Mouse (Mus musculus) heart, postnatal 0 days (tissue): ENCODE data around the gene Hras. TPM values are rescaled to one million over a fixed set of nuclear protein-coding genes. Genes with fewer than 3 reads are reported as not detected.

Source experiments
- ATAC-seq: fragments of 200-750 bp; cut with Nextera tagmentation; 2 replicates; pipeline ENCODE4 v1.8.0; 2017; ENCODE audit warnings: low read depth, moderate number of reproducible peaks, moderate library complexity; ENCODE audit not compliant: insufficient read depth
- DNase-seq: peaks from one replicate; pipeline ENCODE4 v3.0.0-alpha.2; 2016; ENCODE audit warnings: low spot score
- H3K27ac ChIP-seq: fragments of 300-500 bp; sonication (generic); 2 replicates; pipeline ENCODE4 v1.5.1; 2014; ENCODE audit warnings: low read depth, mild to moderate bottlenecking
- H3K27me3 ChIP-seq: fragments of 300-500 bp; sonication (generic); 2 replicates; pipeline ENCODE4 v1.6.1; 2014; ENCODE audit warnings: low read length, mixed read lengths; ENCODE audit not compliant: control insufficient read depth, insufficient read depth
- H3K36me3 ChIP-seq: fragments of 300-500 bp; sonication (generic); replicated peaks from 2 replicates; pipeline ENCODE4 v1.6.1; 2014; ENCODE audit warnings: low read length, mixed read lengths; ENCODE audit not compliant: control insufficient read depth, insufficient read depth
- H3K4me1 ChIP-seq: fragments of 300-500 bp; sonication (generic); 2 replicates; pipeline ENCODE4 v1.6.1; 2014; ENCODE audit warnings: antibody characterized with exemption; ENCODE audit not compliant: control insufficient read depth, insufficient read depth
- H3K4me2 ChIP-seq: fragments of 300-500 bp; sonication (generic); 2 replicates; pipeline ENCODE4 v1.6.1; 2014; ENCODE audit warnings: low read depth, mild to moderate bottlenecking, low read length, moderate library complexity
- H3K4me3 ChIP-seq: fragments of 300-500 bp; sonication (generic); 2 replicates; pipeline ENCODE4 v1.5.1; 2014; ENCODE audit warnings: low read depth, low read length
- H3K9ac ChIP-seq: fragments of 300-500 bp; sonication (generic); replicated peaks from 2 replicates; pipeline ENCODE4 v1.6.1; 2014; ENCODE audit warnings: low read depth, low read length, mixed read lengths
- H3K9me3 ChIP-seq: fragments of 300-500 bp; sonication (generic); replicated peaks from 2 replicates; pipeline ENCODE4 v1.6.1; 2016; ENCODE audit warnings: low read length; ENCODE audit not compliant: control insufficient read depth
- CTCF ChIP-seq: IDR thresholded peaks from 2 replicates; pipeline ENCODE4 v1.5.1; 2016; ENCODE audit warnings: antibody characterized with exemption, control low read depth, low read depth
- EP300 ChIP-seq: IDR thresholded peaks from 2 replicates; pipeline ENCODE4 v1.6.1; 2016; ENCODE audit warnings: antibody characterized with exemption, low read depth
- WGBS: fragments of 180-500 bp; shearing (Covaris S2); extraction: QIAGEN DNeasy Blood & Tissue Kit; methylation state at CpG from one replicate; pipeline ENCODE4 v1.1.7; 2014; 5-methylcytosine and 5-hydroxymethylcytosine counted together
- polyA plus RNA-seq: library from polyadenylated mRNA; unstranded; fragments of >200 nt; fragmentation: Nextera tagmentation; extraction: Ambion mirVana; gene quantifications from 2 replicates; pipeline ENCODE4 v1.2.1, GENCODE M21; 2015
- total RNA-seq: library from RNA; depleted of rRNA; stranded (reverse); fragments of >200 nt; gene quantifications from 2 replicates; pipeline ENCODE4 v1.2.3, GENCODE M21; 2014; ENCODE audit warnings: low replicate concordance

Gene Hras
- total and polyA plus RNA-seq, 2 experiments from 2014 or later, result 72.2 to 78.9 TPM

DNA sequence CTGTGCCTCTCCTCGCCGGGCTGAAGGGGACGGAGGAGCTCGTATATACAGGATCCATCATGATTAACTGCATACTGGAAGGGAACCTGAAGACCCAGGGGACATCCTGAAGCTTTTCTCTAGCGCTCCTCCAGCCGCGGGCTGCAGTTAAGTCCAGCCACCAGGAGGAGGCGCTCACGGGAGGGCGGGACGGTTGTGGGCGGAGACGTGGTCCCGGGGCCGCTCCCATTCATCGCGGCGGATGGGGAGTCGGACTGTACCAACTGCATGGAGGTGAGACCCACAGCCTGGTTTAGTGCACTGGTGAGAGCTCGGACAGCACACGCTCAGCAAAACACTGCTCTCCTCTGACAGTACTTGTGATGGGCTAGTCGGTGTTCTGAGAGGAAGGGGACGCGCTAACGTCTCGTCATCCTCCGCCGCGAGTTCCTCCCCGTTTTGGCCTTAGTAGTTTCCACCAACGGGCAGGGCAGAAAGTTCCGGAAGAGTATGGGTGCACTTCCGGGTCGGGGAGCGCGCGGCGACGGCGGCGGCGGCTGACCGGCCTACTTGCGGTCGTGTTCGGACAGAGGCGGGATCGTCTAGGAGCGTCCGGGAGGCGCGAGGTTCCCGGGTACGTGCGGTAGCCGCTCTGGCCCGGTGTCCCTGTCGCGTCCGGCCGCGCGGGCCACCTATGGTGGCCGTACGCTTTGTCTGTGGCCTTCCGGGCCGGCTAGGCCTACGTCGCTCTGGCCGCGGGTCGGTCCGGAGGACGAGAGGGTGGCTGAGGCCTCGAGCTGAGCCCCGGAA, 34.7 kb upstream of the Hras start, which contains the start of gene Phrf1:
Gene Phrf1 (plus strand): TSS at position 506 of the 789 bp plus-strand sequence.
- Histone ChIP-seq H3K4me3 (peak within 1 kb of the TSS; percentile 96), H3K27me3 (no peaks in the 10 kb centered on the region), H3K4me1 (peaks cover 17% of the 10 kb centered on the region), H3K36me3 (peaks cover 32% of the 10 kb centered on the region), H3K4me2 (peak within 1 kb of the TSS; percentile 89), H3K27ac (peak within 1 kb of the TSS; percentile 90), H3K9ac (peak within 1 kb of the TSS; percentile 95), H3K9me3 (no peaks in the 10 kb centered on the region)
- ATAC-seq (peak; percentile 92), DNase-seq (peak; percentile 92)
- TF ChIP-seq EP300 (0 out of 2 replicates have a peak, but pooled peaks have one; percentile 76), CTCF (peak; percentile 99)
- WGBS, result under 1% methylated on average over 73 of the region's 76 CpGs

DNA sequence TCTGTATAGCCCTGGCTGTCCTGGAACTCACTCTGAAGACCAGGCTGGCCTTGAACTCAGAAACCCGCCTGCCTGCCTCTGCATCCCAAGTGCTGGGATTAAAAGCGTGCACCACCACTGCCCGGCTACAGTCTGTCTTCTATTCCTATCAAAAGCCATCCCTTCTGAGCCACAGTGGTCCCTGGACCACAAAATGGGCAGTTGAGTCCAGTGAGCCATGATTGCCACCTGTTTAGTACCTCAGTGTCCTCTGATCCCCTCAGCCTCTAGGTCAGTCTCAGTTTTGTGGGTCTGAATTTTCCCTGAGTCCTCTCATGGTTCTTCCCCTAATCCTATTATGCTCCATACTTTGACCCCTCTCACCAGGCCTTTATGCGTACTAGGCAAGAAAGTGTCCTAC, 34.0 kb upstream of the Hras start:
- H3K27ac ChIP-seq, result no peak overlapping the region
- DNase-seq, result no peak
- no peak for ATAC-seq
- H3K4me1 ChIP-seq, result peaks cover 21% of the 10 kb centered on the region
- no peak for TF ChIP-seq EP300
- TF ChIP-seq CTCF, result no peak
- H3K36me3 ChIP-seq, result peaks cover 25% of the 10 kb centered on the region
- WGBS, result 70% methylated on average over 4 of the region's 4 CpGs
- H3K4me3 ChIP-seq, result 0 out of 2 replicates have a peak overlapping the region, but pooled peaks have one; percentile 96
- H3K27me3 ChIP-seq, result no peaks in the 10 kb centered on the region
- H3K9me3 ChIP-seq, result no peaks in the 10 kb centered on the region
- H3K4me2 ChIP-seq, result no peak overlapping the region; the same call in 1 of the 2 replicates
- no peak overlapping the region for H3K9ac ChIP-seq

DNA sequence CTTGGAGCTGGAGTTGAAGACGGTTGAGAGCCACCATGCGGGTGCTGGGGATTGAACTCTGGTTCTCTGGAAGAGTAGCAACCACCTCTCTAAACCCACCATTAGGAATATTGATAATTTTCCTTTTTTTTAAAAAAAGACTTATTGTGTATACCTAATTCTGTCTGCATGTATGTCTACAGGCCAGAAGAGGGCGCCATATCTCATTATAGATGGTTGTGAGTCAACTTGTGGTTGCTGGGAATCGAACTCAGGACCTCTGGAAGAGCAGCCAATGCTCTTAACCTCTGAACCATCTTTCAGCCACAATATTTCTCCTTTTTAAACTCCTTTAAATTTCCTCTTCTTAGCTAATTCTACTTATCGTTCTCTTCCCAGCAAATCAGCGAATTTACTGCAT, 32.7 kb upstream of the Hras start:
- ATAC-seq (no peak), DNase-seq (no peak)
- 82% methylated on average over 6 of the region's 6 CpGs for whole genome bisulfite sequencing
- H3K9me3 ChIP-seq, result no peaks in the 10 kb centered on the region
- no peak overlapping the region for H3K4me3 ChIP-seq
- no peaks in the 10 kb centered on the region for H3K27me3 ChIP-seq
- H3K4me2 ChIP-seq, result no peak overlapping the region
- peaks cover 13% of the 10 kb centered on the region; the same call in 1 of the 2 replicates for H3K36me3 ChIP-seq
- H3K4me1 ChIP-seq, result peaks cover 29% of the 10 kb centered on the region
- H3K27ac ChIP-seq, result no peak overlapping the region
- H3K9ac ChIP-seq, result no peak overlapping the region
- no peak for TF ChIP-seq EP300
- TF ChIP-seq CTCF, result no peak

DNA sequence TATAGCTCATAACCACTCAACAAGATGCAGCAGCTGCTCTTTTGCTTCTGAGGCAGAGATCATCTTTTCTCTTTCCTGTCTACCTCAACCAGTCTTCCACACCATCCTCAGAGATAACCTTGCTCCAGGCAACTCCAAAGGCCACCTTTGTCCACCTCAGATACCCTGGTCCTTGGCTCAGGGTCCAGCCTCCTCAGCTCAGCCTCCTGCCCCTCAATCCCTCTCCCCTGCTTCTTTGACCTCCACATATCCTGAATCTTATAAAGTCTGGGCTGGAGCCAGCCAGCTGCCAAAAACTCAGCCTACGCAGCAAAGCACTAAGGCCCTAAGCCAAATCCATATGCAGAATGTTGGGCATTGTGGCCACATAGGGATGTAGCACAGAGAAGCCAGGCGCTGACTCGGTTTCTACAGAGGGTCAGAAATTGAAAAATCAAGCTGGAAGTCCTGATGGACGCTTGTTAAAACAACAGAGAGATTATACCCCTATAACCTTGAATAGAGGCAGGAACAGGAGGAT, 29.0 kb upstream of the Hras start:
- H3K4me2 ChIP-seq, result peak overlapping the region; percentile 98
- peak overlapping the region; percentile 78 for H3K27ac ChIP-seq
- H3K4me3 ChIP-seq, result no peak overlapping the region
- WGBS, result 65% methylated on average over 4 of the region's 4 CpGs
- no peaks in the 10 kb centered on the region for H3K36me3 ChIP-seq
- ATAC-seq (no peak), DNase-seq (no peak)
- H3K9me3 ChIP-seq, result no peaks in the 10 kb centered on the region
- no peaks in the 10 kb centered on the region for H3K27me3 ChIP-seq
- peaks cover 26% of the 10 kb centered on the region for H3K4me1 ChIP-seq
- no peak for TF ChIP-seq EP300
- TF ChIP-seq CTCF, result no peak
- H3K9ac ChIP-seq, result no peak overlapping the region

DNA sequence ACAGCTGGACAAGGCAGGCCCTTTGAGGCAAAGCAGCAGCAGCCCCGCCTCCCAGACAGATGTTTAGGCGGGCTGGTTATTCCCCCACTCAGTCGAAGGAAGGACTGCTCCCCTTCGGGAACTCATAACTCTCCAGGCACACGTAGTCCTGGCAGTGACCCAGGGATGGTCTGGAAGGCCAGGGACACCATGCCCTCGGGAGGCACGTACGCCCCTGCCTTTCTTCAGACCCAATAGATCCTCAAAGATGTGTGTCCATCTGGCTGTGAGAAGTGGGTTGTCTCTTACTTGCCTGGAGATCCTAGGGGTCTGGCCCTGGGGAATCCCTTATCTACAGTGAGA, 28.3 kb upstream of the Hras start:
- Histone ChIP-seq H3K4me1 (peaks cover 25% of the 10 kb centered on the region), H3K27ac (peak overlapping the region; percentile 78), H3K4me2 (peak overlapping the region; percentile 98), H3K9me3 (no peaks in the 10 kb centered on the region), H3K9ac (no peak overlapping the region), H3K4me3 (peak overlapping the region; percentile 69), H3K36me3 (no peaks in the 10 kb centered on the region), H3K27me3 (no peaks in the 10 kb centered on the region)
- no peak for ATAC-seq
- no peak for DNase-seq
- whole genome bisulfite sequencing, result 1% methylated on average over 8 of the region's 8 CpGs
- no peak for TF ChIP-seq EP300
- no peak for TF ChIP-seq CTCF
